8 mouse cellular contexts compared by ENCODE assay signal in the genomic region with DNA sequence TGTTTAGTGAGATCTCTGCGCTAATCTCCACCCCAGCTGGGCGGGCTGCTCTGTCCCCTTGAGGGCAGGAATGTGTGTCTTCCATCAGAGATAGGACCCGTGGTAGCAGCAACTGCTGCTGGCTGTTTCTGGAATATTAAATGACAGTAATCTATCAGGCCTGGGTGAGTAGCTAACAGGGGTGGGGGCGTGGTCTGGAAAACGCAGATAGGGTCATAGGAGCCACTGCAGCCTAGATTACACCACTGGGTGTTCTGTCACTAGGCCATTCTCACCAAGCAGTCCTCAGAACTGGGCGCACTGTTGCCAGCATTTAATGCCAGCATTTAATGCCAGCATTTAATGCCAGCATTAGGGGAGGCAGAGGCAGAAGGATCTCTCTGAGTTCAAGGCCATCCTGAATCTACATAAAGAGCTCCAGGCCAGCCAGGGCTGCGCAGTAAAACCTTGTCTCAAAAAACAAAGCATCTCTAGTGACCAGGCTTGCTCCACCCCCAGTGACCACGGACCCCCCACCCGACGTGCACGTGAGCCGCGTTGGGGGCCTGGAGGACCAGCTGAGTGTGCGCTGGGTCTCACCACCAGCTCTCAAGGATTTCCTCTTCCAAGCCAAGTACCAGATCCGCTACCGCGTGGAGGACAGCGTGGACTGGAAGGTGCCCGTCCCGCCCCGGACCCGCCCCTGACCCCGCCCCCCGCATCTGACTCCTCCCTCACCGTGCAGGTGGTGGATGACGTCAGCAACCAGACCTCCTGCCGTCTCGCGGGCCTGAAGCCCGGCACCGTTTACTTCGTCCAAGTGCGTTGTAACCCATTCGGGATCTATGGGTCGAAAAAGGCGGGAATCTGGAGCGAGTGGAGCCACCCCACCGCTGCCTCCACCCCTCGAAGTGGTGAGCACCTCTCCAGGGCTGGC. TPM values are rescaled to one million over a fixed set of nuclear protein-coding genes. Genes with fewer than 3 reads are reported as not detected.
DNase-seq lines count a peak whose midpoint lies in the region; ATAC-seq lines count a peak whose summit lies in the region.

No protein-coding gene starts in this region.

- 9% methylated on average over 39 of the region's 39 CpGs for WGBS in intestine, embryonic 16.5 days
- 7% methylated on average over 39 of the region's 39 CpGs for WGBS in midbrain, embryonic 10.5 days

- no peaks in the 10 kb centered on the region for H3K9me3 ChIP-seq in intestine, embryonic 16.5 days (ENCODE audit: control insufficient read depth, low read length)
- H3K9me3 ChIP-seq in midbrain, embryonic 10.5 days (replicated peaks), result no peaks in the 10 kb centered on the region

- peak overlapping the region; percentile 30 for H3K4me3 ChIP-seq in intestine, embryonic 16.5 days (ENCODE audit: low read length)
- peak overlapping the region; percentile 36 for H3K4me3 ChIP-seq in midbrain, embryonic 10.5 days

- no peaks in the 10 kb centered on the region for H3K36me3 ChIP-seq in intestine, embryonic 16.5 days (ENCODE audit: control insufficient read depth, insufficient read depth, low read length)
- H3K36me3 ChIP-seq in midbrain, embryonic 10.5 days, result peaks cover 15% of the 10 kb centered on the region

- peak; percentile 16; the same call in 1 of the 2 replicates for ATAC-seq in common myeloid progenitor, adult 5-6 weeks (replicated peaks; ENCODE audit: low read depth, poor library complexity, severe bottlenecking)
- peak; percentile 26 for ATAC-seq in intestine, embryonic 16.5 days

- DNase-seq in retina, postnatal 1 day, result peak; percentile 40
- no peak for DNase-seq in retina, embryonic 14.5 days (ENCODE audit: low spot score)
- no peak for DNase-seq in midbrain, embryonic 10.5 days (ENCODE audit: low spot score)
- DNase-seq in ovary, postnatal 36 days (ENCODE audit: low spot score), result no peak
- no peak for DNase-seq in urinary bladder, adult 18-20 months (ENCODE audit: low spot score in 2 of 2)
- no peak for DNase-seq in urinary bladder, postnatal 10 days (ENCODE audit: low spot score)

- H3K9ac ChIP-seq in intestine, embryonic 16.5 days (ENCODE audit: low read depth, low read length), result no peak overlapping the region

- peaks cover 70% of the 10 kb centered on the region for H3K27me3 ChIP-seq in intestine, embryonic 16.5 days (replicated peaks; ENCODE audit: control insufficient read depth, insufficient read depth, low read length)
- peaks cover 96% of the 10 kb centered on the region for H3K27me3 ChIP-seq in midbrain, embryonic 10.5 days (ENCODE audit: low read depth, poor library complexity, severe bottlenecking)

- H3K4me1 ChIP-seq in intestine, embryonic 16.5 days (ENCODE audit: control insufficient read depth, insufficient read depth, low read length), result peaks cover 26% of the 10 kb centered on the region
- peaks cover 53% of the 10 kb centered on the region for H3K4me1 ChIP-seq in midbrain, embryonic 10.5 days

- H3K4me2 ChIP-seq in intestine, embryonic 16.5 days (ENCODE audit: low read depth, low read length), result peak overlapping the region; percentile 41

- no peak overlapping the region for H3K27ac ChIP-seq in intestine, embryonic 16.5 days (ENCODE audit: low read length)
- H3K27ac ChIP-seq in midbrain, embryonic 10.5 days (replicated peaks), result no peak overlapping the region

RNA-seq across cellular contexts. Expression of gene Rex1bd, which starts 5.9 kb away (rescaled TPM):
- 50.1 and 56.4 TPM in 2 replicates for total RNA-seq in common myeloid progenitor, adult 5-6 weeks (2017)
- polyA plus RNA-seq in intestine, embryonic 16.5 days (2015; fragmentation: Nextera tagmentation; extraction: Ambion mirVana), result 130 and 137 TPM in 2 replicates
- polyA plus RNA-seq in midbrain, embryonic 10.5 days (2016; fragmentation: Nextera tagmentation; extraction: Ambion mirVana), result 138 and 140 TPM in 2 replicates

RNA-seq across cellular contexts. Expression of gene Crlf1, which starts 7.7 kb away (rescaled TPM):
- total RNA-seq in common myeloid progenitor, adult 5-6 weeks (2017), result not detected in 2 replicates
- polyA plus RNA-seq in intestine, embryonic 16.5 days (2015; fragmentation: Nextera tagmentation; extraction: Ambion mirVana), result 1.6 and 1.7 TPM in 2 replicates
- 0.42 and 2.3 TPM in 2 replicates for polyA plus RNA-seq in midbrain, embryonic 10.5 days (2016; fragmentation: Nextera tagmentation; extraction: Ambion mirVana)

RNA-seq across cellular contexts. Expression of gene Uba52, which starts 10.0 kb away (rescaled TPM):
- total RNA-seq in common myeloid progenitor, adult 5-6 weeks (2017), result 3,128 and 4,626 TPM in 2 replicates
- polyA plus RNA-seq in intestine, embryonic 16.5 days (2015; fragmentation: Nextera tagmentation; extraction: Ambion mirVana), result 991 TPM in 2 replicates
- polyA plus RNA-seq in midbrain, embryonic 10.5 days (2016; fragmentation: Nextera tagmentation; extraction: Ambion mirVana), result 836 and 881 TPM in 2 replicates

RNA-seq across cellular contexts. Expression of gene Tmem59l, which starts 13.5 kb away (rescaled TPM):
- not detected in 2 replicates for total RNA-seq in common myeloid progenitor, adult 5-6 weeks (2017)
- polyA plus RNA-seq in intestine, embryonic 16.5 days (2015; fragmentation: Nextera tagmentation; extraction: Ambion mirVana), result 2.9 and 3.3 TPM in 2 replicates
- polyA plus RNA-seq in midbrain, embryonic 10.5 days (2016; fragmentation: Nextera tagmentation; extraction: Ambion mirVana), result 7.9 and 8.3 TPM in 2 replicates

RNA-seq across cellular contexts. Expression of gene Klhl26, which starts 23.9 kb away (rescaled TPM):
- 5.9 and 10.6 TPM in 2 replicates for total RNA-seq in common myeloid progenitor, adult 5-6 weeks (2017)
- polyA plus RNA-seq in intestine, embryonic 16.5 days (2015; fragmentation: Nextera tagmentation; extraction: Ambion mirVana), result 21.2 and 21.5 TPM in 2 replicates
- 16.9 and 20.7 TPM in 2 replicates for polyA plus RNA-seq in midbrain, embryonic 10.5 days (2016; fragmentation: Nextera tagmentation; extraction: Ambion mirVana)
